Mouse (Mus musculus): ENCODE measurements around the gene Golt1b. TPM values are rescaled to one million over a fixed set of nuclear protein-coding genes. Genes with fewer than 3 reads are reported as not detected.
A peak's percentile ranks its signal among the peaks of the same experiment; 100 is the strongest.

Gene Golt1b
- total RNA-seq, 2 experiments from 2014 or later = 27.7 to 31.5 TPM

DNA sequence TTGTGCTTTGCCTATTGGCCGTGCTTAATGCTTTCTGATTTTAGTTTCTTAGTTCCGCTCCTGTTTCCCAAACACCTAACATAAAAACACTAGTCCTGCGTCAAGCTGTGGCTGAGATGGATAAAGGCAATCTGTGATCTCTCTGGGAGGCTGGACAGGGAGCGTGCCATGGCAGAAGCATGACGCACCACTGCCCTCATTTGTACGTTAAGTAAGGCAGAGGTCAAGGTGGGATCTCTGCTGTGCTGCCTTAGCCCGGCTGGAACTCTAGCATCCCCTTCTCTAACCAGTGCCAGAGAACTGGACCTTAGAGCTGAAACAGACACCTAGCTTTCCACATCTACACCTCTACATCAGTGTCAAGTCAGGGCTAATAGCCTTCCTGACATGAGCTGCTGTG is 5.4 kb upstream of the Golt1b start:
- no peak for ATAC-seq (ENCODE audit: poor library complexity, severe bottlenecking)

DNA sequence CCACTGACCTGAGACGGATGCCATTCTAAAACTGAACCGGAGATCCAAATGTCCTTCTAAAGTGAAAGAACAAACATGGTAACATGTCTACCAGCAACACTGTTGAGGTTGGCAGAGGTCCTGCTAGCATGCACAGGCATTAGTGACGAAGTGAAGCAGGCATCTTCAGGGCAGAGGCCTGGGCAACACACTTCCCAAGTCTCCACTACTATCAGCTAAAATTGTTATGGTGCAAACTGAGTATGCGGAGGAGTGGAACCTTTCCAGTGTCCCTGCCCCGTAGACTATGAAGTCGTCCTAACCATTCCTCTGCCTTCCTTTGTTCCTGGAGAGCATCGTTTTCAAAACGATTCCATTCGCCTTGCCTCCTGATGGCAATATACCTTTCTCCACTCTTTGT is 2.5 kb upstream of the Golt1b start:
- ATAC-seq (ENCODE audit: poor library complexity, severe bottlenecking) = no peak

DNA sequence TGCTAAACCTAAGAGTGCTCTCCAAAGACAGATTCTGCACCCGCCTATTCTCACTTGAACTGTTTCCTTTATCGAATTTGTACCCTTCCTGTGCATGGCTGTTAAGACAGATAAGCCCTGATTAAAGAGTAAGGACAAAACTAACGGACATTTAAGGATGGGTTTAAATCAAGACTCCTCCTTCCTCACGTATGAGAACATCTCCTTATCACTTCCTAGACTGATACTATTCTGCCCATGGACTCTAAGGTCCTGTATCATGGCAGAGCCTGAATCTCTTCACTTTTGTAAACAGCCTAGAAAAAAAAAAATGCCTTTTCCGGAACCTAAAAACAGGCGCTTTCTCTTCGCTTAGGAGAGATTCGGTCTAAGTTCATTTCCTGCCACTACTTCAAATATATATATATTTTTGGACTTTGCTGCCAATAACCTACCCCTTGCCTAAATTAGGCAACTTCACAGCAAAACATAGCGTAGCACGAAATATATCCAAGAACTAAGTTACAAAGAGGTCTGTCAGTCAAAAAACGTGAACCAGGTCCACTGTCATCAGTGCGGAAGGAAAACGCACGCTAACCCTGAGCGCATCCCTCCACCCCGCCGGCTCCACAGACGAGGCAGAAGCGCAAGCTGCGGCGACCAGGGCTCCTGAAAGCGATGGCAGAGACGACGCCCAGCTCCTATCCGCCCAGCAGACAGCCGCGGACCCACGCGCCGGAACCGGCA is 573 bp upstream of the Golt1b start:
- 0 out of 2 replicates have a peak, but pooled peaks have one; percentile 2 for ATAC-seq (ENCODE audit: poor library complexity, severe bottlenecking)

DNA sequence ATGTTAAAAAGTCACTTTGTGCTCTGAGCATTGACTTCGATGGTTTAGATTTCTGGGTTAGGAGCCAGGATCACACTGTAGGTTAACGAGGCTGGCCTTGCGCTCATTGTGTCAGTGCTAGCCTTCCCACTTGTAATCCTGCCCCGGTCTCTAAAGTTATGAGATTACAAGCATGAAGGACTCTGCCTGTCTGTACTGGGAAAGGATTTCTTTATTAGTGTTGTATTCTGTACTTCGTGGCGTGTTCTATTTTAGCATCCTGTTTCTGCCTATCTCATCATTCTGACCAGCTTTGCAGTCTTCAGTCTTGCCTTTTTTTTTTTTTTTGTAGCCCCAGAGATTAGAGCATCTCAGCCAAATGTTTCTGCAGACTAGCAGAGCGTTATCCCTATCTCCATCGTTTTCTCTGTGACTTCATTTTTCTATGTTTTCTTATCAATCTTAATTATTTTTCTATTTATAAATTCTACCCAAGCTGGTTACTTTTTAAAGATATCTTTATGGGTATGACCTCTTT is 792 bp downstream of the Golt1b start:
- no peak for ATAC-seq (ENCODE audit: poor library complexity, severe bottlenecking)

DNA sequence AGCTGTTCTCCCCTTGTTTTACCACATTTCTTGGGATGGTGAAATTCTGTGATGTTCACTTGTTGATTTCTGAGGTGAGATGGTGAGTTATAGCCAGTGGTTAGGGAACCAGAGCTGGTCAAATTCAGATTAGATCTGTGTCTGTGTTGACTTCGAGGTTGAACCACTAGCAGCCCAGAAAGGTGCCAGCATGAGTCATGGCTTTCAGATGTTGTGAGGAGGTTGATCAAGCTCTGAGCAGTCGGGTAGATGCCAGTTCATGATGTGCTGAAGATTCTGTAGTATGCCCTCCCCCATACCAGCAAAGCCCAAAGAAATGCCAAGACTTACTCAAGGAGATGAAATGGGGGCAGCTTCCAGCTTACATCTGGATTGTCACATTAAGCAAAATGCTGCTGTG is 2.1 kb downstream of the Golt1b start:
- no peak for ATAC-seq (ENCODE audit: poor library complexity, severe bottlenecking)

DNA sequence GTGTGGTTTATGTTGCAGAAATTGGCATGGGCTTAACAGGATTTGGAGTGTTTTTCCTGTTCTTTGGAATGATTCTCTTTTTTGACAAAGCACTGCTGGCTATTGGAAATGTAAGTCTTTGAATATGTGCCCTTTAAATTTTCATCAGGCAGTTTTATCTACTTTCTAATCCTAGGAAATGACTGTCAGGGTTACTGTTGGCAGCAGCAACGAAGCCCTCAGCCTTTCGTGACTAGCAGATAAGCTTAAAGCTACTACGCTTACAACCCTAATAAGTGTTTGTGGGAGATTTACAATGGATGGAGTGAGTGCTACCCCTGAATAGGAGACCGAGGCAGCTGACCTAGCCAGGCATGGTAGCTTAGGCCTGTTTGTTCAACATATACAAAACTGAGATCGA is 5.3 kb downstream of the Golt1b start:
- ATAC-seq (ENCODE audit: poor library complexity, severe bottlenecking) = no peak

DNA sequence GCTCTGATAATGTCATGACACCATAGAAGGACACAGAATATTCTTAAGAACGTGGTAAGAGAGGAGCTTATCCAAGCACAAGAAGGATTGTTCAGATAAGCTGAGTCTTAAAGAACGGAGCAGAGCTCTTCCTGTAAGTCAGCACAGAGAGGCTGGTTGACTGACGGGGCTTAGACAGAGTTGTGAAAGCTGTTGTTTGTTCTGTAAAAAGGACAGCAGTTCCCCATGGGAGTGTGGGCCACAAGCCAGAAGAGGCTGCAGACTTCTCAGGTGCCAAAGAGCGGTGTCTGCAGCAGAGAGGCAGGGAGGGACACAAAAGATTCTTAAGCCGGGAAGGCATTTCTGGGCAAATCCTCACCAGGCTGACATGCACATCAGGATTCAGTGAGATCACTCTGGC is 7.6 kb downstream of the Golt1b start:
- no peak for ATAC-seq (ENCODE audit: poor library complexity, severe bottlenecking)

DNA sequence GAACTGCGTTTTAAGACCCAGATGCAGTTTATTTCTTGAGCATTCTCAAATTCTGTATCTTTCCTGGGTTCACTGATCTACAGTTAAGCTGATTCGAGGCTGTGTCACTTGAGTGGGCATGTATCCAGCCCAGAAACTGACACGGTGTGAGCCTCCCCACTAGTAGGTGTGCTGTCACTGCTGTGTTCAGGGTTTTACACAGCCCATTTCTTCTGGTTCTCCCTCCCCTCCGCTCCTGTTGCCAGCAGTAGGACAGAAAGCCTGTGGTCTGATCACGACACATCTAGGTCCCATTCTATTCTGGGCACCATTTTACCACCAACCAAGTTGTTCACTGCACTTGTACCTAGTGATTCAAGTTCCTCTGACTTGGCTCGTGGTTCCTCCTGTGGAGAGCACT is 8.7 kb downstream of the Golt1b start:
- no peak for ATAC-seq (ENCODE audit: poor library complexity, severe bottlenecking)

DNA sequence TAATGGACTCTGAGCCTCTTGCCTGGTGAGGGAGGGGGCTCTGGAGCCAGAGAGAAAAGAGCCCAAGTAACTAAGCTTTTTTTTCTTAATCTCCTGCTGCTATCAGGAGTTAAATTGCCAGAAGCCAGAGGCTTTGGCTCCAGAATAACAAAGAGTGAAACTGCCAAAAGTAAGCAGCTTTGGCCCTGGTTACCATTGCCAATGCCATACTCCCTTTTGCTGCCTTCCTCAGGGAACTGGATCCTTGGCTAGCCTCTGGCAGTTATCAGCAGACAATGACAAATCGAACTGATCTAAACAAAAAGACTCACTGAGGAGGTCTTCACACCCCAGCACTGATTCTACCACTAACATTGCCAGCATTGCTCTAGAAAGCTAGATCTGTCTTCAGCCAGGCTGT is 24.1 kb downstream of the Golt1b start:
- no peak for ATAC-seq (ENCODE audit: poor library complexity, severe bottlenecking)

DNA sequence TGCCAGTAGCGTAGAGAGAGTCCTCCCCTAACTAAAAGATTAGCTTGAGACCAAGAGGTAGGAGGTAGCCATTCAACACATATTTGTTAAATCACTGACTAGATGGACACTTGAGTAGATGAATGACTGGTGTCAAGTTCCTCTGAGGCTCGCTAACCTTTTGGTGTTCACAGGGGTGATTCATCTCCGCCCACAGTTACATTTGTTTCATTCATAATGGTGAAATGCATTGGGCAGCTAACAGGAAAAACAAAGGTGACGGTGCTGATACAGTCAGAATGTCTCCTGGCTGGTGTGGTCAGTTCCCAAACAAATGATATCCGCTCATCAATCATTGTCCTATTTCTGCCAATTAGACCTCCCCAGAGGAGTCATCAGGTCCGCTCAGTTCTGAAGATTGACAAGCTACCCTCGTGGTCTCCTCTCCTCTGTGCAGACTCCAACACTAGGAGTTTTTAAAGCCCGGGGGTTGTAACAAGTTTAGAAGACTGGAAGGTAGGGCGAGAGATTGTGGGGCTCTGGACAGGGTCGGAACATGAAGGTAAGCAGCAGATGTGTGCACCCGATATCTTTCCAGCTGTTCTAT is 26.0 kb downstream of the Golt1b start, which contains the start of gene Spx:
Spx (plus strand) TSS at position 536 of the 586 bp plus-strand sequence.
- no peak for ATAC-seq (ENCODE audit: poor library complexity, severe bottlenecking)

DNA sequence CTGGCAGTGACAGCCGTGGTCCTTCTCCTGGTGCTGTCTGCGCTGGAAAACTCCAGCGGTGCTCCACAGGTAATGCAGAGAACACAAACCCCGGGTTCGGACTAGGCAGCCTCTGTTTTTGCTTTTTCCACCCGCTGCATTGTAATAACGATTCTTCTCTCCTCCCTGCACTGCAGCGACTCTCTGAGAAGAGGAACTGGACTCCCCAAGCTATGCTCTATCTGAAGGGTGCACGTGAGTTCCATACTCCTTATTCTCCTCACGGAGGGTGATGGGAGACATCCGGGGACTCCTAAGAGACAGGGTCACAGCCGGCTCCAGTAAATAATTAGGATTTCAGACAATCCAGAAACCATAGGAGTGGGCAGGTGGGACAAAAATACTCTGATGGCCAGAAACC is 26.8 kb downstream of the Golt1b start:
- ATAC-seq (ENCODE audit: poor library complexity, severe bottlenecking) = no peak

DNA sequence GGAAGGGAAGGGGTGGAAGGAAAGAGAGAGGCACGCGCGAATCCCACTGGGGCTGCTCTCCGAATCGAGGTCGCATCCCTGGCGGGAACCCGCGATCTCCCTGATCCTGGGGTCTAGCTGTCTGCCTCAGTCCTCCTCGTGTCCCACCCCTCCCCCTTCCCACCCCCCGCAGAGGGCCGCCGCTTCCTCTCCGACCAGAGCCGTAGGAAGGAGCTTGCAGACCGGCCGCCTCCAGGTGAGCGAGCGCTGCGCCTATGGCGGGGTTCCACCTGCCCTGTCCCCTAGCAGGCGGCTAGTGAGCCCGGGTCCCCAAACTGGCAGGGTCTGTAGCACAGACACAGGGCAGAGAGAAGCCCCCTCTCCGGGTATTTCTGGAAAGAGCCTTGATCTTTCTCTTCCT is 27.6 kb downstream of the Golt1b start:
- no peak for ATAC-seq (ENCODE audit: poor library complexity, severe bottlenecking)

DNA sequence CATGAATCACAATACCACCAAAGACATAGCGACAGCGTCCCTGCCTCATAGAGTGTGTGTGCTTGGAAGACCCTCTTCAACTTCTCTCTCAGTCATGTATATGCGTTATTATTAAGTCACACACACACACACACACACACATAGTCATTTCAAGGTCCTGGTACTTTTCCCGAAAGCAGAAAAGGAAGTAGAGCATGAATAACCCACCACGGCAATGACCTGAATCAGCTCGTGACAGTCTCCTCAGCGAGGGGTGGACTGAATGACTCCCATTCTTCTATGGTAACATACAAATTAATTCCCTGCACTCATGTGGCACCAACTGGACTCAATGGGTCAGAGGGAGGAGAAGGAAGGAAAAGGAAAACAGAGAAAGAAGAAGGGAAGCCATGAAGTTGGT is 38.0 kb downstream of the Golt1b start:
- ATAC-seq (ENCODE audit: poor library complexity, severe bottlenecking) = no peak

DNA sequence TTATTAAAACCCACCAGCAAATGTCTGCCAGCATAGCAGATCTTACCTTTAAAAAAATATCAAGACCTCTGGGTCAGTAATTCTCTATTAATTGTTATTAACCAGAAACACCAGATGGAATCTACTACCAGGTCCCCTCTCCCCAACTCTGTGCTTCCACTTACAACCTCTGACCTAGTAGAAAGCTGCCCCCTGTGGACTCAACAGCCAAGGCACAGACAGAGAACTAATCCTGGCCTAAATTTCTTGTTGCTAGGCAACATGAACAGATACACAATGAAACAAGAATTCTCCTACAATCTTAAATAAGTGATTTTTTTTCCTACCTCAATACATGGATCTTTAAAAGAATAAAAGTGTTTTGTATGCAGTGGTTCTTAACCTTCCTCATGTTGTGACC is 42.1 kb downstream of the Golt1b start:
- ATAC-seq (ENCODE audit: poor library complexity, severe bottlenecking) = no peak

DNA sequence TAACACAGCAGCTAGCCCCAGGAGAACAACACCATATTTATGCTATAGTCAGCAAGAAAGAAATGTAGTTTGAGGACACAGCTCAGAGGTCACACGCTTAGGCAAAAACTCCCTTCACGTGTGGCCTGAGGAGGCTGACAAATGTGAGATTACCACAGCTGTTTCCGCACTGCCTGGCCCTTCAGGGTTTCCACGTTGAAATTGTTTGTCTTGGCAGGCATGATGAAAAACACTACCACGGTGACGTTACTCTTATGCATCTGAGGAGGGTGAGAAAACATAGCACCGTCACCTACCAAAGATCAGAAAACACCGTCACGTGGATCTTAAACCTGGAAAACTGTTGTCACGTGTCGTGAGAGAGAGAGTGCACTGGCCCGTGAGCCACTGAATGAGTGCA is 64.4 kb downstream of the Golt1b start:
- ATAC-seq (ENCODE audit: poor library complexity, severe bottlenecking) = no peak

DNA sequence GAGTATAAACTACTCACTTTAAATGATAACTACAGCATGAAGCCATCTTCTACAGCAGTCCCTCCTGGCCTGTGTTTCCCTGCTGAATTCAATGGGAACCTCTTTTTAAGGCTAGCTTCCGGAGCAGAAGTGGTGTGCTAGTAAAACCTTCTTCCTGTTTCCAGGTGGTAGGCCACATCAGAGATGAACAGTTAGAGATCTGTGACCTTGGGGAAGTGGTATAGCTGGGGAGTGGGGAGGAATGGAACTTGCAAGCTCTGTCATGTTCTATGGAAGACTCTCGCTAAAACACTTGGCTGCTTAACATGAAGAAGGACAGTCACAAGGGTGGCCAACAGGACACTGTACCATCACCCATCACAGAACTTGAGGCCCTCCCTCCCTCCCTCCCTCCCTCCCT is 66.3 kb downstream of the Golt1b start:
- ATAC-seq (ENCODE audit: poor library complexity, severe bottlenecking) = peak; percentile 70

Other genes starting within 250 kb of the Golt1b start
- gene Slco1a6, start 178.7 kb upstream of the Golt1b start, total RNA-seq (2015) = not detected in 2 replicates
- not detected in 2 replicates for gene Slco1a6, start 178.7 kb upstream of the Golt1b start, total RNA-seq (2017)
- gene Iapp, start 88.8 kb upstream of the Golt1b start, total RNA-seq (2015) = not detected in 2 replicates
- not detected in 2 replicates for gene Iapp, start 88.8 kb upstream of the Golt1b start, total RNA-seq (2017)
- not detected in 2 replicates for gene Slco1a5, start 64.2 kb upstream of the Golt1b start, total RNA-seq (2015)
- gene Slco1a5, start 64.2 kb upstream of the Golt1b start, total RNA-seq (2017) = not detected in 2 replicates
- gene Pyroxd1, start 41.6 kb upstream of the Golt1b start, total RNA-seq (2015) = 12.3 and 12.7 TPM in 2 replicates
- gene Pyroxd1, start 41.6 kb upstream of the Golt1b start, total RNA-seq (2017) = 13.5 and 13.8 TPM in 2 replicates
- gene Recql, start 134 bp upstream of the Golt1b start, total RNA-seq (2015) = 31.5 and 35.0 TPM in 2 replicates
- 32.1 and 50.3 TPM in 2 replicates for gene Recql, start 134 bp upstream of the Golt1b start, total RNA-seq (2017)
- not detected in 2 replicates for gene Spx, start 26.2 kb downstream of the Golt1b start, total RNA-seq (2015)
- gene Spx, start 26.2 kb downstream of the Golt1b start, total RNA-seq (2017) = 0.26 TPM in 1 of 2 replicates, not detected in the other
- not detected in 2 replicates for gene Gys2, start 85.9 kb downstream of the Golt1b start, total RNA-seq (2015)
- not detected in 2 replicates for gene Gys2, start 85.9 kb downstream of the Golt1b start, total RNA-seq (2017)
- gene Ldhb, start 120.7 kb downstream of the Golt1b start, total RNA-seq (2015) = 38.8 and 41.7 TPM in 2 replicates
- 26.8 and 28.5 TPM in 2 replicates for gene Ldhb, start 120.7 kb downstream of the Golt1b start, total RNA-seq (2017)
- 0.36 TPM in 1 of 2 replicates, not detected in the other for gene Kcnj8, start 184.4 kb downstream of the Golt1b start, total RNA-seq (2015)
- 0.12 and 0.40 TPM in 2 replicates for gene Kcnj8, start 184.4 kb downstream of the Golt1b start, total RNA-seq (2017)

All from megakaryocyte, adult 5-6 weeks (primary cell).